Mouse (Mus musculus) c-Kit-positive CD71-negative TER-119-negative erythroid progenitor cells, embryonic 14.5 days (primary cell): ENCODE measurements around the gene Cd72.
"Not testable (repeated sequence)": the region's sequence is repeated elsewhere in the genome, so short reads cannot be mapped to it uniquely, and the experiment has no call there.

Experiments
- DNase-seq: peaks from one replicate; pipeline ENCODE4 v3.0.0-alpha.2; 2013; ENCODE audit warnings: low read depth

The Cd72 gene

GRCm38 (mm10) chr4:43454041-43454836, at the start of gene Cd72:
Gene Cd72 (minus strand): TSS chr4:43454628.
- no peak for DNase-seq

- DNase-seq: no peak
Observed at GRCm38 (mm10) chr4:43503506-43503905, 49.1 kb upstream of the Cd72 start.

GRCm38 (mm10) chr4:43503041-43503440, 48.6 kb upstream of the Cd72 start:
- DNase-seq: no peak

GRCm38 (mm10) chr4:43499407-43500333, 45.2 kb upstream of the Cd72 start, which contains the start of gene Arhgef39:
Gene Arhgef39 (minus strand): TSS chr4:43499695.
- DNase-seq: no peak

GRCm38 (mm10) chr4:43498983-43499382, 44.6 kb upstream of the Cd72 start:
- no peak for DNase-seq

GRCm38 (mm10) chr4:43497946-43498345, 43.5 kb upstream of the Cd72 start:
- no peak for DNase-seq

GRCm38 (mm10) chr4:43497405-43497804, 43.0 kb upstream of the Cd72 start:
- DNase-seq: no peak

- no peak for DNase-seq
Observed at GRCm38 (mm10) chr4:43496587-43496986, 42.2 kb upstream of the Cd72 start.

GRCm38 (mm10) chr4:43493846-43494240, 39.4 kb upstream of the Cd72 start:
- DNase-seq: no peak

GRCm38 (mm10) chr4:43493186-43493845, 38.9 kb upstream of the Cd72 start:
- DNase-seq: peak; percentile 93

GRCm38 (mm10) chr4:43492821-43493185, 38.4 kb upstream of the Cd72 start, which contains the start of gene Ccdc107:
Gene Ccdc107 (plus strand): TSS chr4:43492900.
- DNase-seq: peak; percentile 84

GRCm38 (mm10) chr4:43492101-43492820, 37.8 kb upstream of the Cd72 start:
- DNase-seq: no peak

GRCm38 (mm10) chr4:43490801-43491200, 36.4 kb upstream of the Cd72 start:
- DNase-seq: no peak

GRCm38 (mm10) chr4:43489611-43490010, 35.2 kb upstream of the Cd72 start:
- no peak for DNase-seq

- not testable (repeated sequence) for DNase-seq
Observed at GRCm38 (mm10) chr4:43485666-43486065, 31.2 kb upstream of the Cd72 start.

GRCm38 (mm10) chr4:43483535-43484091, 29.2 kb upstream of the Cd72 start, which contains the start of gene Sit1:
Gene Sit1 (minus strand): TSS chr4:43483734.
- no peak for DNase-seq

GRCm38 (mm10) chr4:43482591-43482990, 28.2 kb upstream of the Cd72 start:
- DNase-seq: no peak

- no peak for DNase-seq
Observed at GRCm38 (mm10) chr4:43481894-43482456, 27.5 kb upstream of the Cd72 start.

- no peak for DNase-seq
Observed at GRCm38 (mm10) chr4:43480985-43481384, 26.6 kb upstream of the Cd72 start.

GRCm38 (mm10) chr4:43478906-43479832, 24.7 kb upstream of the Cd72 start:
- no peak for DNase-seq
